Mouse (Mus musculus) ES-E14 (cell line): ENCODE data around the gene Ntmt1.

Experiments used
- CHD2 ChIP-seq: IDR thresholded peaks from 2 replicates; pipeline ENCODE4 v1.6.1; 2014; ENCODE audit warnings: mild to moderate bottlenecking, low read depth, low read length, inconsistent platforms
- ZC3H11A ChIP-seq: IDR thresholded peaks from 2 replicates; pipeline ENCODE4 v1.6.1; 2012; ENCODE audit warnings: low read depth, mild to moderate bottlenecking, inconsistent platforms, low read length, borderline replicate concordance
- ZNF384 ChIP-seq: IDR thresholded peaks from 2 replicates; pipeline ENCODE4 v1.6.1; 2012; ENCODE audit warnings: low read depth, low read length, inconsistent platforms

DNA sequence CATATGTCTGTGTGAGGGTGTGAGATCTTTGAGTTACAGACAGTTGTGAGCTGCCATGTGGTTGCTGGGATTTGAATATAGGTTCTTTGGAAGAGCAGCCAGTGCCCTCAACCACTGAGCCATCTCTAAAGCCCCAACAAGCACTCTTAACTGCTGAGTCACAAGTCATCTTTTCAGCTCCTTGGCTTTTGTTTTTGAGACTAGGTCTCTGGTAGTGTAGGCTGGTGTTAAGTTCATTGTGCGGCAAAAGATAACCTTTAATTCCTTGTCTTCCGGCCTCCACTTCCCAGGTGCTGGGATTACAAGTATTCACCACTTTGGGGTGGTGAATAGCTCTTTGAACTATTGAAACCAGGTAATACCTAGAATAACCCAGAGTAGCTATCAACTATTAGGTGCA, 1.6 kb upstream of the Ntmt1 start:
- TF ChIP-seq ZNF384 = no peak
- no peak for TF ChIP-seq ZC3H11A
- no peak for TF ChIP-seq CHD2
